Mouse (Mus musculus): ENCODE measurements around the gene Rhno1. TPM values are rescaled to one million over a fixed set of nuclear protein-coding genes. Genes with fewer than 3 reads are reported as not detected.
A peak's percentile ranks its signal among the peaks of the same experiment; 100 is the strongest.

Gene Rhno1
- total RNA-seq, 2 experiments from 2014 or later: 6.2 to 6.7 TPM

GRCm38 (mm10) chr6:128363007-128363825, 505 bp upstream of the Rhno1 start:
- no peak for DNase-seq (ENCODE audit: low spot score)

DNA sequence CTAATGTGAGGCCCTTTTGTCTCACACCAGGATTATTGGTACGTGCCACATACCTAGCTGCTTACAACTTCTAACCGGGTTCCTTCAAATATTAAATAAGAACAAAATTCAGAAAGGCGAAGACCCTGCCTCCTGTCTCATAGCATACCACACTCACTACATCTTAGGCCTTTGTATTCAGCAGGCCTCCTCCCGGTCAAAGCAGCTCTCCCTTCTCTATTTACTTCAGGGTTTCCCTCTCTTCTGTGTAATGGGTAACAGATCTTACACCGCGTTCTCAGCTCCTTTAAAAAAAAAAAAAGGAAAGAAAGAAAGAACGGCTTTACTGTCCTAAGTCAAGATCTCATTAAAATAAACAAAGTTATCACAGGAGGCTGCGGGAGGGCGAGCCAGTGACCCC, 810 bp downstream of the Rhno1 start:
- DNase-seq (ENCODE audit: low spot score): no peak

DNA sequence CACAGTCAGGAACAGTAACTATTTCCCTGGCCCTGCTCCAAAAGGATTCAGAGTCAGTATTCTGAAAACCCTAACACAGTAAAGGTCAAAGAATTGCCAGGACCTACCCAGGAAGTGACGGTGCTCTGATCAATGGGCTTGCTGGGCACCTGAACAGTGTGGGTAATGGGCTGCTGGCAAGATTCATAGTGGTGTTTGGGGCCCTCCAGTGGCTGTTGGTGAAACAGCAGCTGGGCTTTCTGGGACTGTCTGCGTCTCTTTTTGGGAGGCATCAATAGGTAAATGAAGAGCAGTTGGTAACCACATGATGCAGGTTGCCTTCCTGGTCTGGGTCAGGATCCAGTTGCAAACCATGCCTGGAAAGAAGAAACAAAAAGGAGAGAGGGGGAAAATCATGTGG, 3.7 kb downstream of the Rhno1 start:
- peak; percentile 59 for DNase-seq (ENCODE audit: low spot score)

GRCm38 (mm10) chr6:128355726-128356416, 6.8 kb downstream of the Rhno1 start, which contains the start of gene Tulp3:
Tulp3 (minus strand) TSS chr6:128355851.
- peak; percentile 97 for DNase-seq (ENCODE audit: low spot score)

GRCm38 (mm10) chr6:128355201-128355681, 7.5 kb downstream of the Rhno1 start:
- DNase-seq (ENCODE audit: low spot score): peak; percentile 27

- no peak for DNase-seq (ENCODE audit: low spot score)
Observed at GRCm38 (mm10) chr6:128354140-128354539, 8.6 kb downstream of the Rhno1 start.

DNA sequence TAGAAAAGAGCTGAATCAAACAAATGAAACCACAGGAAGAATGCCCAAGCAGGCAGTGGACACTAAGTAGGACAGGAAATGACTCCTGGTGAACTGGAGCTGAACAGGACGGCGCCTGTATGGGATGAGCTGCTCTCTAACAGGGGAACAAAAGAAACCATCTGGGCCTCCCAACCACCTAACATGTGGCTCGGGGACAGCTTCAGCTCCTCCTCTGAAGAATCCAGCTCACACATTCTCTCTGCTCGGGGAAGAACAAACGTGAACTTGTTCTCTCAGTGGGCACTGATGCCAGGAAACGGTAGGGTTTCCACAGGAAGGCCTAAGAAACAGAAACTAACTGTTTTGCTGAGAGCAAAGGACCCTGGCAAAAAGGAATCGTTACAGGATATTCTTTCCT, 13.0 kb downstream of the Rhno1 start:
- DNase-seq (ENCODE audit: low spot score): no peak

- DNase-seq (ENCODE audit: low spot score): peak; percentile 32
Observed at GRCm38 (mm10) chr6:128346782-128347181, 15.9 kb downstream of the Rhno1 start.

DNA sequence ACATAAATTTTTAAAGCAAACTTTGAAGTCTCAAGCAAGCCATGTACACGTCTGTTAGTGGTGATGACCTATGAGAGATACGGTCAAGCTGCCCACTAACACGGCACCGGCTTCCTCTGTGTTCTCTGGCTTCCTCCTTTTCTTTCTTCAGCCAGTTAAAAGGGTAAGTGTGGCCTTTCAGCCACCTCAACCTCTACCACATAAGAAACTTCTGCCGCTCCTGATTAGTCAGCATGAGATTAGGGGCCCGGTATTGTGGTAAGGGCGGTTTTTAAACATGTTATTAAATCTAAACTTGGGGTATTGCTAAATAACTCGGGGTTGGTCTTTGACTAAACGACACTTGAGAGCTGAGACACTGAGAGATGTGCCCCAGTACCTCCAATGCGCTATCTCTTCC, 17.1 kb downstream of the Rhno1 start:
- DNase-seq (ENCODE audit: low spot score): no peak

DNA sequence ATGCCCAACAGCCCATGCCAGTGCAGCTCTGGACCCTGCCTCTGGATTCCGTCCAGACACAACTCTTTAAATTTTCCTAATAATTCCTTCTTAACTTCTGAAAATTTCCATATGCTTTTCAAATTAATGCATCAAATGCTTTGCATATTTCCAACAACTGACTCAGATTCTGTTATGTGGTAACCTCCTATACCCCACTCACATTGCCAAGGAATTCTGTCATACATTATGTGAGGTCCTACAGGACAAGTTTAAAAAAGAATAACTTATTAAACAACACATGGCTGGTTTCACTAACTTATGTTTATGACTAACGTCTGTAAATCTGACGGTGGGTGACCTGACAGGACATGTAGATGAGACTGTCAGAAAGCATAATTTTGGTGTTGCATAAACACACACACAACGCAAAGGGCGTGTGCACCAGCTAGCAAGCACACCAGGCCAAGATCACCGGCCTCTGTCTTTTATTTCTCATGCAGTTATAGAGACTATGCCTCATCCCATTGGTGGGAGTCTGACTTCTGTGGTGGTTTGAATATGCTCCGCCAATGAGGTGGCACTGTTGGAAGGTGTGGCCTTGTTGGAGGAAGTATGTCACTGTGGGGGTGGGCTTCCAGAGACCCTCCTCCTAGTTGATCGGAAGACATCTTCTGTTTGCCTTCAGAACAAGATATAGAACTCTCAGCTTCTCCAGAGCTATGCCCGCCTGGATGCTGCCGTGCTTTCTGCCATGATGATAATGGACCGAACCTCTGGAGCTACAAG, 20.6 kb downstream of the Rhno1 start:
- no peak for DNase-seq (ENCODE audit: low spot score)

GRCm38 (mm10) chr6:128338876-128339275, 23.8 kb downstream of the Rhno1 start:
- DNase-seq (ENCODE audit: low spot score): no peak

- DNase-seq (ENCODE audit: low spot score): no peak
Observed at GRCm38 (mm10) chr6:128337467-128337866, 25.2 kb downstream of the Rhno1 start.

- peak; percentile 72 for DNase-seq (ENCODE audit: low spot score)
Observed at GRCm38 (mm10) chr6:128334397-128335124, 28.1 kb downstream of the Rhno1 start.

- DNase-seq (ENCODE audit: low spot score): peak; percentile 68
Observed at GRCm38 (mm10) chr6:128318317-128318716, 44.4 kb downstream of the Rhno1 start.

- no peak for DNase-seq (ENCODE audit: low spot score)
Observed at GRCm38 (mm10) chr6:128315597-128315996, 47.1 kb downstream of the Rhno1 start.

DNA sequence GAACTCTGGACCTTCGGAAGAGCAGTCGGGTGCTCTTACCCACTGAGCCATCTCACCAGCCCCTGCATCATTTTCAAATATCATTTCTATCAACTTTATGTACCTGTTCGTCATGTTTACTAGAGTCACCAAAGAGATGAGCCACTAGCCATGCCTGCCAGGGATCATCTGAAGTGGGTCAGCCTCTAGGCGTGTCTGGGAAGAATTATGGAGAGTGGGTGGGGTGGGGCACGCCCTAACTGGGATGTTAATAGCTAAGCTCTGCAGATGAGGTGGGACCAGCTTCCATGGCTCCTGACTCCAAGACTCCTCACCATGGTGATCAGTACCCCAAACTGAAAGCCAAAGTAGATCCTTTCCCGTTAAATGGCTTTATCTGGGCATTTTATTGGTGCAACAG, 47.9 kb downstream of the Rhno1 start:
- no peak for DNase-seq (ENCODE audit: low spot score)

GRCm38 (mm10) chr6:128308311-128308710, 54.4 kb downstream of the Rhno1 start:
- peak; percentile 68 for DNase-seq (ENCODE audit: low spot score)

Data from gastrocnemius, adult 18-20 months (tissue).